Mouse (Mus musculus) lung, adult 2 months (tissue): Measurements from ENCODE around the gene Trim44.

Experiments used
- CTCF ChIP-seq: fragments of 200-500 bp; IDR thresholded peaks from 2 replicates; pipeline ENCODE4 v1.5.1; 2011; ENCODE audit warnings: mild to moderate bottlenecking, low read length, control low read depth; ENCODE audit not compliant: insufficient read depth
- POLR2A ChIP-seq: fragments of 200-500 bp; IDR thresholded peaks from 2 replicates; pipeline ENCODE4 v1.6.1; 2011; ENCODE audit warnings: low read depth, mild to moderate bottlenecking, control low read depth, low read length, borderline replicate concordance; ENCODE audit errors: extremely low read depth

DNA sequence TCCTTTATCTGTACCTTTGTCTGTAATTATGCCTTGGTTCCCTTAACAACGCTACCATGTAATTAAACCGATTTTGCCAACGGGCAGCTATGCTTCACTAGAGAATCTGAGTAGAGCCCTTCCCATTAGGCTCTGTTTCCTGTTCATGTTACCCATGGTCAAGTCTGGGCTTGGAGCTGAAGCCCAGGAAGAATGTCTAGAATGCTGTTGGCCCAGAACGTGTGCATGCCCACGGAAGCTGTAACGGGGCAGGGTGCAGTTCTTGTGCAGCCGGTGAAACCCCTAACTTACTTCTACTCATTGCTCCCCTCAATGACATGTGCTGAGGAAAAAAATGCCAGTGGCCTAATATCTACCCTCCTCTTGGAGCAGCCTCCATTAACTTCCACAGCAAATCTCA, 40.2 kb upstream of the Trim44 start:
- TF ChIP-seq CTCF (no peak), POLR2A (no peak)
